Comparison of ENCODE assay signal across 13 mouse cellular contexts in genomic region chr15:7934580-7934979, GRCm38 (mm10).
DNase-seq lines count a peak whose midpoint lies in the region; ATAC-seq lines count a peak whose summit lies in the region.
"Had no signal": no experiment of that assay in that cellular context is flagged by ENCODE, and none has a peak within 500 bp of the region (broad histone marks: within the 10 kb centered on the region; RNA-seq: fewer than 3 reads in every experiment).

No protein-coding gene starts in this region.

- H3K9me3 ChIP-seq in neural tube, embryonic 13.5 days: no peaks in the 10 kb centered on the region
- H3K9me3 ChIP-seq in limb, embryonic 12.5 days: no peaks in the 10 kb centered on the region
- H3K9me3 ChIP-seq in neural tube, embryonic 15.5 days (replicated peaks): no peaks in the 10 kb centered on the region
- H3K9me3 ChIP-seq: embryonic facial prominence, embryonic 12.5 days; hindbrain, embryonic 13.5 days; liver, embryonic 15.5 days; midbrain, embryonic 12.5 days had no signal

- H3K4me1 ChIP-seq in neural tube, embryonic 13.5 days (replicated peaks): no peaks in the 10 kb centered on the region
- peaks cover 15% of the 10 kb centered on the region for H3K4me1 ChIP-seq in limb, embryonic 12.5 days (replicated peaks)
- H3K4me1 ChIP-seq in neural tube, embryonic 15.5 days: no peaks in the 10 kb centered on the region
- H3K4me1 ChIP-seq: embryonic facial prominence, embryonic 12.5 days; hindbrain, embryonic 13.5 days; liver, embryonic 15.5 days; midbrain, embryonic 12.5 days had no signal

- H3K36me3 ChIP-seq in neural tube, embryonic 13.5 days: no peaks in the 10 kb centered on the region
- H3K36me3 ChIP-seq in limb, embryonic 12.5 days: no peaks in the 10 kb centered on the region
- H3K36me3 ChIP-seq in neural tube, embryonic 15.5 days: no peaks in the 10 kb centered on the region
- H3K36me3 ChIP-seq: embryonic facial prominence, embryonic 12.5 days; hindbrain, embryonic 13.5 days; liver, embryonic 15.5 days; midbrain, embryonic 12.5 days had no signal

- H3K4me2 ChIP-seq in neural tube, embryonic 13.5 days: 0 out of 2 replicates have a peak overlapping the region, but pooled peaks have one; percentile 4
- H3K4me2 ChIP-seq in limb, embryonic 12.5 days: peak overlapping the region; percentile 43
- peak overlapping the region; percentile 15 for H3K4me2 ChIP-seq in neural tube, embryonic 15.5 days
- H3K4me2 ChIP-seq: embryonic facial prominence, embryonic 12.5 days; hindbrain, embryonic 13.5 days; midbrain, embryonic 12.5 days had no signal

- no peak overlapping the region for H3K9ac ChIP-seq in neural tube, embryonic 13.5 days
- no peak overlapping the region for H3K9ac ChIP-seq in limb, embryonic 12.5 days (replicated peaks)
- H3K9ac ChIP-seq in neural tube, embryonic 15.5 days (replicated peaks): no peak overlapping the region
- H3K9ac ChIP-seq: embryonic facial prominence, embryonic 12.5 days; hindbrain, embryonic 13.5 days; liver, embryonic 15.5 days; midbrain, embryonic 12.5 days had no signal

- no peaks in the 10 kb centered on the region for H3K27me3 ChIP-seq in neural tube, embryonic 13.5 days
- peaks cover 4% of the 10 kb centered on the region for H3K27me3 ChIP-seq in limb, embryonic 12.5 days
- no peaks in the 10 kb centered on the region for H3K27me3 ChIP-seq in neural tube, embryonic 15.5 days (replicated peaks)
- H3K27me3 ChIP-seq: embryonic facial prominence, embryonic 12.5 days; hindbrain, embryonic 13.5 days; liver, embryonic 15.5 days; midbrain, embryonic 12.5 days had no signal

- peak; percentile 19 to 28 for DNase-seq in heart, adult 18-20 months
- no peak for DNase-seq in heart, adult 8-10 months (ENCODE audit: low spot score)
- DNase-seq in neural tube, embryonic 10.5 days (ENCODE audit: extremely low spot score, low spot score): no peak
- DNase-seq in adrenal gland, postnatal 14 days: no peak
- DNase-seq: B cell, adult 2 months had no signal

- ATAC-seq in neural tube, embryonic 13.5 days (ENCODE audit: low read depth): no peak
- no peak for ATAC-seq in limb, embryonic 12.5 days (ENCODE audit: insufficient number of reproducible peaks, insufficient read depth, low FRiP score, low TSS enrichment, low read depth)
- no peak for ATAC-seq in neural tube, embryonic 15.5 days (ENCODE audit: low FRiP score)
- no peak for ATAC-seq in inflammation-experienced regulatory T-cells, adult 6 months

- 68% methylated on average over 4 of the region's 4 CpGs for WGBS in neural tube, embryonic 13.5 days
- WGBS in limb, embryonic 12.5 days: 40% methylated on average over 4 of the region's 4 CpGs
- 56% methylated on average over 4 of the region's 4 CpGs for WGBS in neural tube, embryonic 15.5 days

- H3K27ac ChIP-seq in neural tube, embryonic 13.5 days (replicated peaks): no peak overlapping the region
- no peak overlapping the region for H3K27ac ChIP-seq in limb, embryonic 12.5 days
- H3K27ac ChIP-seq in neural tube, embryonic 15.5 days (replicated peaks): no peak overlapping the region
- H3K27ac ChIP-seq: embryonic facial prominence, embryonic 12.5 days; hindbrain, embryonic 13.5 days; liver, embryonic 15.5 days; midbrain, embryonic 12.5 days had no signal

- H3K4me3 ChIP-seq in neural tube, embryonic 13.5 days: no peak overlapping the region
- H3K4me3 ChIP-seq in limb, embryonic 12.5 days (replicated peaks): no peak overlapping the region
- no peak overlapping the region for H3K4me3 ChIP-seq in neural tube, embryonic 15.5 days (replicated peaks)
- H3K4me3 ChIP-seq: embryonic facial prominence, embryonic 12.5 days; hindbrain, embryonic 13.5 days; liver, embryonic 15.5 days; midbrain, embryonic 12.5 days had no signal

Comparison
In these comparisons a context has a peak if more than half of its experiments do, and no peak if none do; other contexts are left out.
1. DNase-seq: peak in heart, adult 18-20 months (2 of 2); none in heart, adult 8-10 months (single experiment), neural tube, embryonic 10.5 days (single experiment) and adrenal gland, postnatal 14 days (single experiment).
2. Peak in every context shown above with its lines, with median percentiles within 50 percentile points of each other: H3K4me2 ChIP-seq.